In genomic region chr17:84194282-84195002, GRCm38 (mm10) we compare ENCODE assay signal across 16 mouse cellular contexts. TPM values are rescaled to one million over a fixed set of nuclear protein-coding genes. Genes with fewer than 3 reads are reported as not detected.
A peak's percentile ranks its signal among the peaks of the same experiment; 100 is the strongest.
DNase-seq lines count a peak whose midpoint lies in the region; ATAC-seq and TF ChIP-seq lines count a peak whose summit lies in the region.
"Had no signal": no experiment of that assay in that cellular context is flagged by ENCODE, and none has a peak within 500 bp of the region (broad histone marks: within the 10 kb centered on the region; RNA-seq: fewer than 3 reads in every experiment).

No protein-coding gene starts in this region.

- DNase-seq in heart, postnatal 25 days (ENCODE audit: low spot score), result no peak
- DNase-seq in liver, adult 2 months (ENCODE audit: extremely low read depth, low read depth, low spot score), result no peak
- DNase-seq in embryo, embryonic 10.5 days (ENCODE audit: low spot score), result no peak
- DNase-seq: adrenal gland, adult 2 months; cerebellum, adult 2 months; kidney, postnatal 14 days; lung, postnatal 10 days; thymus, postnatal 14 days had no signal

- no peak for TF ChIP-seq POLR2A in liver, adult 2 months (IDR thresholded peaks at IDR 0.05; ENCODE audit: extremely low read depth, insufficient read depth, low read length)

- H3K9me3 ChIP-seq in heart, embryonic 12.5 days (replicated peaks), result no peaks in the 10 kb centered on the region
- H3K9me3 ChIP-seq in liver, embryonic 12.5 days (replicated peaks), result no peaks in the 10 kb centered on the region
- H3K9me3 ChIP-seq: forebrain, embryonic 15.5 days; G1E had no signal

- intact Hi-C loops in heart, postnatal 25 days (cut with DNase I), result loop anchor here (5.0 kb wide), 1 partner anchor 188 kb away; no protein-coding TSS in a partner anchor

- H3K79me2 ChIP-seq in liver, adult 2 months (ENCODE audit: control insufficient read depth, insufficient read depth, low read length), result no peaks in the 10 kb centered on the region

- H3K4me2 ChIP-seq in heart, embryonic 12.5 days, result no peak overlapping the region
- H3K4me2 ChIP-seq in liver, embryonic 12.5 days, result no peak overlapping the region
- H3K4me2 ChIP-seq: forebrain, embryonic 15.5 days; hindbrain, embryonic 14.5 days had no signal

- TF ChIP-seq CTCF in liver, adult 2 months (IDR thresholded peaks at IDR 0.05; ENCODE audit: low read depth, low read length), result no peak

- no peak for ATAC-seq in heart, embryonic 12.5 days (ENCODE audit: insufficient number of reproducible peaks, low FRiP score)
- no peak for ATAC-seq in liver, embryonic 12.5 days
- ATAC-seq in granulocyte monocyte progenitor cell, adult 5-6 weeks (replicated peaks; ENCODE audit: poor library complexity, severe bottlenecking), result peak; percentile 51
- peak; percentile 28; the same call in 1 of the 2 replicates for ATAC-seq in megakaryocyte, adult 5-6 weeks (ENCODE audit: poor library complexity, severe bottlenecking)
- ATAC-seq: forebrain, embryonic 15.5 days had no signal

- no peak overlapping the region for H3K9ac ChIP-seq in heart, embryonic 12.5 days
- no peak overlapping the region for H3K9ac ChIP-seq in liver, adult 2 months (ENCODE audit: low read depth, low read length)
- no peak overlapping the region for H3K9ac ChIP-seq in liver, embryonic 12.5 days
- H3K9ac ChIP-seq: forebrain, embryonic 15.5 days; hindbrain, embryonic 14.5 days; liver, embryonic 14.5 days had no signal

- no peaks in the 10 kb centered on the region for H3K27me3 ChIP-seq in heart, embryonic 12.5 days (replicated peaks)
- no peaks in the 10 kb centered on the region for H3K27me3 ChIP-seq in liver, adult 2 months (ENCODE audit: control insufficient read depth, insufficient read depth, low read length)
- no peaks in the 10 kb centered on the region for H3K27me3 ChIP-seq in liver, embryonic 12.5 days (replicated peaks)

- peaks cover 50% of the 10 kb centered on the region for H3K4me1 ChIP-seq in heart, embryonic 12.5 days (replicated peaks)
- peaks cover 11% of the 10 kb centered on the region for H3K4me1 ChIP-seq in liver, adult 2 months (ENCODE audit: control insufficient read depth, insufficient read depth, low read length)
- peaks cover 37% of the 10 kb centered on the region for H3K4me1 ChIP-seq in liver, embryonic 12.5 days
- H3K4me1 ChIP-seq: forebrain, embryonic 15.5 days had no signal

- 58% methylated on average over 4 of the region's 4 CpGs for WGBS in heart, embryonic 12.5 days
- 72% methylated on average over 4 of the region's 4 CpGs for WGBS in liver, adult 2 months
- 55% methylated on average over 4 of the region's 4 CpGs for WGBS in liver, embryonic 12.5 days (ENCODE audit: insufficient replicate concordance)

- no peak overlapping the region for H3K4me3 ChIP-seq in heart, embryonic 12.5 days
- H3K4me3 ChIP-seq in liver, adult 2 months (ENCODE audit: insufficient read depth, low read depth, low read length), result no peak overlapping the region
- no peak overlapping the region for H3K4me3 ChIP-seq in liver, embryonic 12.5 days
- H3K4me3 ChIP-seq: forebrain, embryonic 15.5 days had no signal

- H3K27ac ChIP-seq in heart, embryonic 12.5 days (ENCODE audit: poor library complexity, severe bottlenecking), result peak overlapping the region; percentile 46; the same call in 1 of the 2 replicates
- H3K27ac ChIP-seq in liver, adult 2 months (replicated peaks; ENCODE audit: insufficient read depth, low read depth, low read length), result peak overlapping the region; percentile 45; the same call in 1 of the 2 replicates
- no peak overlapping the region for H3K27ac ChIP-seq in liver, embryonic 12.5 days
- H3K27ac ChIP-seq: forebrain, embryonic 15.5 days; hindbrain, embryonic 14.5 days; liver, embryonic 14.5 days had no signal

- peaks cover 5% of the 10 kb centered on the region for H3K36me3 ChIP-seq in heart, embryonic 12.5 days
- no peaks in the 10 kb centered on the region for H3K36me3 ChIP-seq in liver, adult 2 months (ENCODE audit: control insufficient read depth, insufficient read depth, low read length)
- H3K36me3 ChIP-seq in liver, embryonic 12.5 days, result peaks cover 31% of the 10 kb centered on the region

RNA-seq across cellular contexts. Expression of gene Zfp36l2, which starts 6.7 kb away (rescaled TPM):
- polyA plus RNA-seq in heart, embryonic 12.5 days (2016; fragmentation: Nextera tagmentation; extraction: Ambion mirVana), result 10.3 and 10.5 TPM in 2 replicates
- total RNA-seq in heart, postnatal 25 days (2021), result 10 to 100 TPM; 23.3 to 31.3 TPM
- 18.7 and 22.3 TPM in 2 replicates for total RNA-seq in liver, adult 2 months (2014; rRNA removed)
- 17.3 and 26.5 TPM in 2 replicates for polyA plus RNA-seq in liver, adult 2 months (2012; rRNA removed)
- polyA plus RNA-seq in liver, embryonic 12.5 days (2016; fragmentation: Nextera tagmentation; extraction: Ambion mirVana), result 19.5 and 20.0 TPM in 2 replicates
- total RNA-seq in granulocyte monocyte progenitor cell, adult 5-6 weeks (2014; fragmentation: Nextera tagmentation), result 199 TPM in 2 replicates
- total RNA-seq in granulocyte monocyte progenitor cell, adult 5-6 weeks (2017), result 91.5 and 99.4 TPM in 2 replicates
- total RNA-seq in megakaryocyte, adult 5-6 weeks (2015), result 316 and 357 TPM in 2 replicates
- total RNA-seq in megakaryocyte, adult 5-6 weeks (2017), result 121 and 168 TPM in 2 replicates

Comparison
In these comparisons a context has a peak if more than half of its experiments do, and no peak if none do; other contexts are left out.
1. ATAC-seq: peak in granulocyte monocyte progenitor cell, adult 5-6 weeks (single experiment) and megakaryocyte, adult 5-6 weeks (single experiment); none in heart, embryonic 12.5 days (single experiment) and liver, embryonic 12.5 days (single experiment).